Mouse (Mus musculus) lung, adult 18-20 months (tissue): ENCODE measurements around the gene Gm27179.
"Not testable (repeated sequence)": the region's sequence is repeated elsewhere in the genome, so short reads cannot be mapped to it uniquely, and the experiment has no call there.

Experiments
- DNase-seq, 2 experiments: peaks; one replicate each; pipeline ENCODE4 v3.0.0; 2022; ENCODE audit warnings: mixed read lengths in 2 of 2

Gene Gm27179

DNA sequence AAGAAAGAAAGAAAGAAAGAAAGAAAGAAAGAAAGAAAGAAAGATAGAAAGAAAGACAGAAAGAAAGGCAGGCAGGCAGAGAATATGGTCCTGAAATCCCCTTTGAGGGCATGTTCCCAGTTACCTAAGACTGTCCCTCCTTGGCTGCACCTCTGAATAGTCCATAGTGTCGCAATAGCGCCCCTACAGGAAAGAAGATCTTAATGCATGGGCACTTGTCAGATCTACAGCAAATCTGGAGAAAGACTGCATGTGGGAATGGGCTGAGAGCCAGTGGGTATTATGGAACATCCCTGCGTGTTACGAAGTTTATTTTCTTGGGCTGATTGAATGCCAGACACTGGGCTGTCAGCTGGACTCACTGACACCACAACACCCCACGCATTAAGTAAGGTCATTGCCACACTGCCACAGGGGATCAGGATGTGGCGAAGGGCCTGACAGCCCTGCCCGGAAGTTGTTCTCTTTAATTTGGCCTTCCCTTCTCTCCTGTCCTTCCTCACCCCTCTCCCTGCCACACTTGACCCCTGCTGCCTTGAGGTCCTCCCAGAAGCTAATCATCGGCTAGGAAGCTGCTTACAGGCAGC lies 42.1 kb downstream of the Gm27179 start:
- not testable (repeated sequence) for DNase-seq

DNA sequence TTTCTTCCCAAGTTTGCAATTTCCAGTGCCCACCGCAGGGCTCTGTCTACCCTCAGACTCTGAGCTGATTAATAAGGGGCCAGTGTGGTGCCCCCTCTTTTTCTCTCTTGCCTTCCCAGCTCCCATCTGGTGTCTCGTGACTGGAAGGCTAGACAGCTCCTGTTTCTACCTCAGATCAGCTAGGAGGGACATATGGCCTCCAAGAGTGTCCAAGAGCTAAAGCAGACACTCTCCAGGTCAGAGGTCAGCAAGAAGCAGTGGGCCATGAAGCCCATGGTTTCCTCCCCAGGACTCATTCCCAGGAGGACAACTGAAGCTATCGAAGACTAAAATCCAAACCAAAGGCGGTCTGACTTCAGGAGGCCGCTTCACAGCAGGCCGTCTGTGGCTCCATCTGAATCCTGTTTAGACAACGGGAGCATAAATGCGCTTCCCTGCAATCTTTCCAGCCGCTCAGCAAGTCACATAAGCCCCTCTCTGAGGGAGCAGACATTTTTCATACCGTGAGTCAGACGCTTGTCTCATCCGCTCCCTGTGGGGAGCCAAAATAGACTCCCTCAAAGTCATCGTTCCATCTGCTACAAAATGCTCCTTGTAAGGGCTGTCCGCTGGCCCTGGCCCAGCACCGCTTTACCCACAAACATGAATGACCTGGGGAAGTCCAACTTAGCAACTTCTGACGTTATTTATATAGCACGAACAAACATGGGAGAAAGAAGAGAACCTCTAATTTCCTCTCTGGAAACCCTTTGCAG lies 44.6 kb downstream of the Gm27179 start:
- not testable (repeated sequence) for DNase-seq

DNA sequence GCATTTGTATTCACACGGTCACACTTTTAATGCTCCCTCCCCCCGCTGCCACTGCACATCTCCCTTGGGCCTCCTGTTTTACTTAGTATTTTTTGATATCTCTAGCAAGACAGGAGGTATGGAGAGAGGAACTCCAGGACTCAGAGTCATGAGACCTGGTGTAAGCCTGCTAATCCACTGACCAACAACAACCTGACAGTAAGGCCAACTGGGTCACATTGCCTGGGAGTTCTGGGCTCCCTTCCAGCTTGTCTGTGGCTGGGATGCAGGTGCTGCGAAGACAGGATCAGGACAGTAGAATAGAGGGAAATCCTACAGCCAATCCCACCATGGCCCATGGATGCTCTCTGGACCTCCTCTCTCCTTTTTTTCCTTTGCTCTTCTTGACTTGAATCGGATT lies 47.9 kb downstream of the Gm27179 start:
- DNase-seq = not testable (repeated sequence)
